Mouse (Mus musculus) liver, embryonic 14.5 days (tissue): Measurements from ENCODE around the gene Gm17545.

Source experiments
- CTCF ChIP-seq: IDR thresholded peaks from 2 replicates; pipeline ENCODE4 v1.5.1; 2016; ENCODE audit warnings: antibody characterized with exemption, low read depth, control low read depth
- EP300 ChIP-seq: IDR thresholded peaks from 2 replicates; pipeline ENCODE4 v1.6.1; 2016; ENCODE audit warnings: antibody characterized with exemption, low read depth

- no peak for TF ChIP-seq CTCF
- no peak for TF ChIP-seq EP300
These were observed 34.2 kb upstream of the Gm17545 start for GRCm38 (mm10) chr9:22419877-22420276.
